Mouse (Mus musculus): ENCODE measurements around the gene Zfp583. TPM values are rescaled to one million over a fixed set of nuclear protein-coding genes. Genes with fewer than 3 reads are reported as not detected.

Zfp583 gene
- total RNA-seq, 2 experiments from 2014 or later, result 3.1 to 3.3 TPM

GRCm38 (mm10) chr7:6286921-6287531 is 44.1 kb downstream of the Zfp583 start:
- DNase-seq (ENCODE audit: low spot score in 2 of 2), result peak; percentile 8 to 25

GRCm38 (mm10) chr7:6285842-6286705 is 45.0 kb downstream of the Zfp583 start, which contains the start of gene Zfp667:
Gene Zfp667 (plus strand): TSS chr7:6286579.
- DNase-seq (ENCODE audit: low spot score in 2 of 2), result peak; percentile 97 to 98

- peak in 1 of 2 experiments; percentile 4 for DNase-seq (ENCODE audit: low spot score in 2 of 2)
Measured at GRCm38 (mm10) chr7:6285366-6285765, 45.7 kb downstream of the Zfp583 start.

- DNase-seq (ENCODE audit: low spot score in 2 of 2), result peak in 1 of 2 experiments; percentile 3
Measured at GRCm38 (mm10) chr7:6284442-6285012, 46.6 kb downstream of the Zfp583 start.

GRCm38 (mm10) chr7:6283451-6284075 is 47.5 kb downstream of the Zfp583 start:
- DNase-seq (ENCODE audit: low spot score in 2 of 2), result peak; percentile 65 to 70

GRCm38 (mm10) chr7:6282749-6283148 is 48.3 kb downstream of the Zfp583 start:
- peak; percentile 65 to 69 for DNase-seq (ENCODE audit: low spot score in 2 of 2)

GRCm38 (mm10) chr7:6277906-6278305 is 53.2 kb downstream of the Zfp583 start:
- DNase-seq (ENCODE audit: low spot score in 2 of 2), result no peak

- DNase-seq (ENCODE audit: low spot score in 2 of 2), result peak; percentile 5 to 24
Measured at GRCm38 (mm10) chr7:6265695-6266094, 65.4 kb downstream of the Zfp583 start.

Other genes starting within 250 kb of the Zfp583 start
- gene Zfp787, start 175.3 kb downstream of the Zfp583 start, total RNA-seq (2021), result 10 to 100 TPM; 43.2 to 47.7 TPM
- 10 to 100 TPM; 25.8 to 27.0 TPM for gene Zfp444, start 159.1 kb downstream of the Zfp583 start, total RNA-seq (2021)
- not detected for gene Galp, start 134.2 kb downstream of the Zfp583 start, total RNA-seq (2021)
- not detected for gene Zscan5b, start 109.0 kb downstream of the Zfp583 start, total RNA-seq (2021)
- gene Epp13, start 78.6 kb downstream of the Zfp583 start, total RNA-seq (2021), result not detected
- 1 to 10 TPM; 5.1 to 6.3 TPM for gene Zfp667, start 44.7 kb downstream of the Zfp583 start, total RNA-seq (2021)
- under 1 TPM; 0.53 to 0.80 TPM for gene Gm3854, start 12.5 kb upstream of the Zfp583 start, total RNA-seq (2021)
- 1 to 10 TPM; 2.1 to 3.3 TPM for gene Zfp78, start 32.0 kb upstream of the Zfp583 start, total RNA-seq (2021)
- 1 to 10 TPM; 2.1 to 3.3 TPM for gene Zfp28, start 52.0 kb upstream of the Zfp583 start, total RNA-seq (2021)
- under 1 TPM; 0.38 to 0.73 TPM for gene Smim17, start 67.4 kb upstream of the Zfp583 start, total RNA-seq (2021)
- not detected for gene Gm20715, start 79.0 kb upstream of the Zfp583 start, total RNA-seq (2021)
- gene Olfr1344, start 107.4 kb upstream of the Zfp583 start, total RNA-seq (2021), result not detected
- gene Olfr1336, start 124.9 kb upstream of the Zfp583 start, total RNA-seq (2021), result not detected
- not detected for gene Olfr1346, start 135.8 kb upstream of the Zfp583 start, total RNA-seq (2021)
- gene Olfr5, start 155.7 kb upstream of the Zfp583 start, total RNA-seq (2021), result not detected
- not detected for gene Olfr1347, start 168.5 kb upstream of the Zfp583 start, total RNA-seq (2021)
- gene Olfr1348, start 177.5 kb upstream of the Zfp583 start, total RNA-seq (2021), result not detected
- gene Olfr1349, start 191.7 kb upstream of the Zfp583 start, total RNA-seq (2021), result not detected
- not detected for gene Olfr1350, start 233.6 kb upstream of the Zfp583 start, total RNA-seq (2021)